Mouse (Mus musculus) heart, embryonic 14.5 days (tissue): ENCODE measurements around the gene Zfp672. TPM values are rescaled to one million over a fixed set of nuclear protein-coding genes. Genes with fewer than 3 reads are reported as not detected.

Experiments
- ATAC-seq: fragments of 200-750 bp; cut with Nextera tagmentation; 2 replicates; pipeline ENCODE4 v1.8.0; 2017; ENCODE audit warnings: low read depth, moderate TSS enrichment; ENCODE audit not compliant: insufficient number of reproducible peaks, insufficient read depth, low FRiP score
- H3K27ac ChIP-seq, 2 experiments: fragments of 200-500 bp in 1 of 2; fragments of 300-500 bp in 1 of 2; sonication (generic) in 1 of 2; replicated peaks in 1 of 2; 2 replicates each; pipeline ENCODE4 v1.5.1; 2012 to 2014; ENCODE audit warnings: low read depth in 2 of 2, low read length in 2 of 2, control low read depth in 1 of 2, mild to moderate bottlenecking in 1 of 2, mixed read lengths in 1 of 2; ENCODE audit not compliant: control insufficient read depth in 1 of 2, insufficient read depth in 1 of 2
- H3K27me3 ChIP-seq: fragments of 300-500 bp; sonication (generic); 2 replicates; pipeline ENCODE4 v1.6.1; 2014; ENCODE audit warnings: mild to moderate bottlenecking, low read length, control low read depth; ENCODE audit not compliant: control insufficient read depth, insufficient read depth
- H3K36me3 ChIP-seq: fragments of 300-500 bp; sonication (generic); 2 replicates; pipeline ENCODE4 v1.6.1; 2014; ENCODE audit warnings: mild to moderate bottlenecking, control low read depth, low read length, mixed read lengths; ENCODE audit not compliant: control insufficient read depth, insufficient read depth
- H3K4me1 ChIP-seq, 2 experiments: fragments of 200-500 bp in 1 of 2; fragments of 300-500 bp in 1 of 2; sonication (generic) in 1 of 2; 2 replicates each; pipeline ENCODE4 v1.6.1; 2012 to 2014; ENCODE audit warnings: low read length in 2 of 2, control low read depth in 1 of 2, mixed read lengths in 1 of 2; ENCODE audit not compliant: control insufficient read depth in 2 of 2, insufficient read depth in 2 of 2
- H3K4me2 ChIP-seq: fragments of 300-500 bp; sonication (generic); 2 replicates; pipeline ENCODE4 v1.6.1; 2014; ENCODE audit warnings: mild to moderate bottlenecking, low read length
- H3K4me3 ChIP-seq, 2 experiments: fragments of 200-500 bp in 1 of 2; fragments of 300-500 bp in 1 of 2; sonication (generic) in 1 of 2; 2 replicates each; pipeline ENCODE4 v1.5.1; 2012 to 2014; ENCODE audit warnings: low read length in 2 of 2, mild to moderate bottlenecking in 2 of 2, control low read depth in 1 of 2, low read depth in 1 of 2, moderate library complexity in 1 of 2; ENCODE audit not compliant: control insufficient read depth in 1 of 2, insufficient read depth in 1 of 2
- H3K9ac ChIP-seq: fragments of 300-500 bp; sonication (generic); 2 replicates; pipeline ENCODE4 v1.6.1; 2014; ENCODE audit warnings: mild to moderate bottlenecking, low read length
- H3K9me3 ChIP-seq: fragments of 300-500 bp; sonication (generic); 2 replicates; pipeline ENCODE4 v1.6.1; 2016; ENCODE audit warnings: low read length, control low read depth; ENCODE audit not compliant: control insufficient read depth
- WGBS: fragments of 180-500 bp; shearing (Covaris S2); extraction: QIAGEN DNeasy Blood & Tissue Kit; methylation state at CpG from one replicate; pipeline ENCODE4 v1.1.7; 2014; 5-methylcytosine and 5-hydroxymethylcytosine counted together
- polyA plus RNA-seq: library from polyadenylated mRNA; unstranded; fragments of >200 nt; fragmentation: Nextera tagmentation; extraction: Ambion mirVana; gene quantifications from 2 replicates; pipeline ENCODE4 v1.2.1, GENCODE M21; 2014

The Zfp672 gene
- polyA plus RNA-seq, 1 experiment from 2014 or later: 33.9 TPM

DNA sequence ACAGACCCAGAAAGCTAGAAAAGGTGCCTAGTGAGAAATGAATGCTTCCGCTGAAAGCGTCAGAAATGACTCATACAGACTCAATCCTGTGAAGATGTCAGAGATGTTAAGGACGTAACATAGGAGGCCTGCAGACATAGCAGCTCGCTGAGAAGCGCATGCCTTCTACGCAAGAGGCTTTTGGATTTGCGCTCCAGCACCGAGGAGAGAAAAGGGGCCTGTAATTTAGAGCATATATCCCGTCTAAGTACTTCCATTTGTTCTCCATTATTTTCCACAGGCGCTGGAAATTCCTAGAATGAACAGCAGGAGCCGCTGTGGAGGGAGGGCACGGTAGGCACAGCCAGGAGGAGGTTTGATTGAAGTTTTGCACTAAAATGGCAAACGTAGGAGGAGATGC, 29.1 kb downstream of the Zfp672 start:
- Histone ChIP-seq H3K27me3 (no peaks in the 10 kb centered on the region), H3K4me3 (peak overlapping the region; percentile 17 to 53; a peak in 3 of 4 replicates), H3K36me3 (no peaks in the 10 kb centered on the region), H3K9me3 (no peaks in the 10 kb centered on the region), H3K4me2 (peak overlapping the region; percentile 67), H3K9ac (no peak overlapping the region), H3K27ac (no peak overlapping the region), H3K4me1 (peaks cover 2 to 5% of the 10 kb centered on the region in 2 experiments; a peak in 3 of 4 replicates)
- 15% methylated on average over 13 of the region's 13 CpGs for WGBS
- no peak for ATAC-seq

DNA sequence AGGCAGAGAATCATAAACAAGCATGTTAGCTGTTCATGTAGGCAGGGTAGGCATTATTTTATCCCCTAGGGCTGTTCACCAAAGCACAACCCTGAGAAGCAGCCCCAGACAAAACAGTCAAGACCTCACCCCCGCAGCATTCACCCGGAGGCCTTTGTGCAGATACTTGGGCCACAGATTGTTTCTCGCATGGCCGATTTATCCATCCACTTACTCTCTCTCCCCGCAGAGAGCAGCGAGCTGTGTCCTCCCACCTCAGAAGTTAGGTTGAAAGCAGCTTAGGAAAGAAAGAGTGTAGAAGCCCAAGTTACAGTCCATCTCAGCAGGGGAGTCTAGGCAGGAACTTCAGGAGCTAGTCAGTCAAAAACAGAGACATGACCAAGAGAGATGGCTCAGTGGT, 32.7 kb downstream of the Zfp672 start:
- 81% methylated on average over 6 of the region's 6 CpGs for WGBS
- Histone ChIP-seq H3K4me2 (no peak overlapping the region), H3K4me1 (peaks cover 0 to 2% of the 10 kb centered on the region in 2 experiments; a peak in 1 of 4 replicates), H3K9ac (no peak overlapping the region), H3K36me3 (no peaks in the 10 kb centered on the region), H3K4me3 (no peak overlapping the region), H3K27me3 (no peaks in the 10 kb centered on the region), H3K9me3 (no peaks in the 10 kb centered on the region), H3K27ac (no peak overlapping the region)
- no peak for ATAC-seq

DNA sequence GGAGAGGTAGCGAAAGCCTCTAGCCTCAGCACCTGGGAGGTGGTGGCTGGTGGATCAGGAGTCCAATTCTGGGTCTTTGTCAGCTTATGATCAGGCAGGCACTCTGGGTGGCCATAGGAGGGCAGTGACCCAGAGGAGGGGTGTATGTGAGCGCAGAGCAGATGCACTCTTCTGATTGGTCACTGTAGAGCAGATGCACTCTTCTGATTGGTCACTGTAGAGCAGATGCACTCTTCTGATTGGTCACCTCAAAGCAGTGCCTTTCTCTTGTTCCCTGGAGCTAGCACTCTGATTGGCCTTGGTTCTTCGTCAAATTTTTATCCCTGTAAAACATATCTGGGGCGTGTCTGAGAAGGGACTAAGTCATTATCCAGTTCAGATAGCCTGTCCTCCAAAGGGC, 37.3 kb downstream of the Zfp672 start:
- H3K9me3 ChIP-seq: no peaks in the 10 kb centered on the region
- no peaks in the 10 kb centered on the region for H3K36me3 ChIP-seq
- 49% methylated on average over 4 of the region's 4 CpGs for WGBS
- H3K4me3 ChIP-seq: no peak overlapping the region
- no peaks in the 10 kb centered on the region for H3K4me1 ChIP-seq
- ATAC-seq: peak; percentile 35; the same call in 1 of the 2 replicates
- H3K27me3 ChIP-seq: no peaks in the 10 kb centered on the region
- H3K9ac ChIP-seq: no peak overlapping the region
- H3K27ac ChIP-seq: no peak overlapping the region
- no peak overlapping the region for H3K4me2 ChIP-seq

DNA sequence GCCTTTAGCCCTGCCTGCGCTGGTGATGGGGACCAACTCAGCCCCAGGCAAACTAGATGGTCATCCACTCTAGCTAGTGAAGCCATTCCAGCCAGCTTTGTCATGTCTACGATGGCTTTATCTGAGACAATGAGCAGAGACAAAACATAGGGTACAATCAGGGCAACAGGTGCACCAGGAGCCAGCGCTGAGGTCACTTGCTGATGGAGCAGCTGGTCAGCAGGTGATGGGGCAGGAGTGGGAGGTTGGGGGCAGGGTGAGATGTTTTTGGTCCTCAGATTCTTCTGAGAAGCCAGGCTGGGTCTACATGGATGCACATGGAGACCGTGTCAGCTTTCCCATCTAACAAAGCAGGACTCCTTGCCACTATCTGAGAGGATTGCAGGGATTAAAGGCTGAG, 39.3 kb downstream of the Zfp672 start:
- no peaks in the 10 kb centered on the region for H3K9me3 ChIP-seq
- no peaks in the 10 kb centered on the region for H3K27me3 ChIP-seq
- H3K27ac ChIP-seq: no peak overlapping the region
- no peak overlapping the region for H3K4me3 ChIP-seq
- no peak overlapping the region for H3K4me2 ChIP-seq
- 80% methylated on average over 4 of the region's 4 CpGs for WGBS
- H3K36me3 ChIP-seq: no peaks in the 10 kb centered on the region
- no peak for ATAC-seq
- no peak overlapping the region for H3K9ac ChIP-seq
- H3K4me1 ChIP-seq: no peaks in the 10 kb centered on the region

DNA sequence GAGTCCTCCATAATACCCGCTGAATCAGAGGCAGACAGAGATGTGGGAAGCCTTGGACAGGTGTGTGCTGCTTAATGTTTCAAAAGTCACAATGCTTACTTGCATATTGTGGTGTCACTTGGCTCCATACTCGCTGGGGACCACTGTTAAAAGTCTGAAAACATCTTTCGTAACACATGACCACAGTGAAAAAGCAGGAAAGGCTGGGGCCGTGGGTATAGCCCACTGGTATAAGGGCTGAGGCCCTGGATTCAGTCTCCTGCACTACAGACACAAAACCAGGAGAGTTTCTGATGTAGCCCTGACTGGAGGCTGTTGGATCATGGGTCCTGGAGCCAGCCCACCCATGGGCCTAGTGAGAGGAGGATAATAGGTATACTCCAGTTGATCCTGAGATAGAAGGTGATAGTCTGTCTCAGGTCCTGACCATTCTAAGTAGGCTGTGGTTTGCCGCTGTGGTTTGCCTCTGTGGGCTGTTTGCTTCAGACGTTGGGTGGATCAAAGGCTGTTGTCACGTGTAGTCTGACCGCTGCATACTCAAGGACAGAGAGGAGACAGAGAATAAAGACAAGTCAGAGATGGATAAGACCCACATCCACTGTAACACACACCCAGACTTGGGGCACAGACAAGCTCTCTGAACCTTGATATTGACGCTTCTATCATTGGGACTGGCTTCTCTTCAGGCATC, 40.0 kb downstream of the Zfp672 start:
- Histone ChIP-seq H3K4me1 (no peaks in the 10 kb centered on the region), H3K9me3 (no peaks in the 10 kb centered on the region), H3K36me3 (no peaks in the 10 kb centered on the region), H3K4me2 (no peak overlapping the region), H3K27ac (no peak overlapping the region), H3K27me3 (no peaks in the 10 kb centered on the region), H3K4me3 (no peak overlapping the region), H3K9ac (no peak overlapping the region)
- 69% methylated on average over 9 of the region's 9 CpGs for WGBS
- no peak for ATAC-seq

DNA sequence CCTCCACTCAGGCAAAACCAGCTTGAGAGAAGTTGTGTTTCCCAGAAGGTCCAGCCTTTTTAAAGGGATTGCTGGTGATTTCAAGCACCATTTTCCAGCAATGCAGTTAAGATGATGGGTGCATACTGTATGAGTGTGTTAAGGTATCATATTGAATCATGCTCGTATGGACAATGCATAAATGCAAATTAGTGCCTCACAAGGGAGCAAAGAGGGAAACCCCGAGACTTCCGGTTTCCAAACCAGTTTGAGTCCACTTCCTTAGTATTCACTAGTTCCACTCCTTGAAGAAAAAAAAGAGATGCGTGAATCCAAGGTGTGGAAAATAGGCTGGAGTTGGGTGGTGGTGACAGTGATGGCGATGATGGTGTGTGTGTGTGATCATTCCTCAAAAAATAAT, 47.6 kb downstream of the Zfp672 start:
- no peaks in the 10 kb centered on the region for H3K4me1 ChIP-seq
- H3K9me3 ChIP-seq: no peaks in the 10 kb centered on the region
- H3K4me3 ChIP-seq: no peak overlapping the region
- H3K9ac ChIP-seq: no peak overlapping the region
- H3K4me2 ChIP-seq: no peak overlapping the region
- no peak overlapping the region for H3K27ac ChIP-seq
- H3K27me3 ChIP-seq: no peaks in the 10 kb centered on the region
- no peaks in the 10 kb centered on the region for H3K36me3 ChIP-seq
- 75% methylated on average over 5 of the region's 5 CpGs for WGBS
- no peak for ATAC-seq

DNA sequence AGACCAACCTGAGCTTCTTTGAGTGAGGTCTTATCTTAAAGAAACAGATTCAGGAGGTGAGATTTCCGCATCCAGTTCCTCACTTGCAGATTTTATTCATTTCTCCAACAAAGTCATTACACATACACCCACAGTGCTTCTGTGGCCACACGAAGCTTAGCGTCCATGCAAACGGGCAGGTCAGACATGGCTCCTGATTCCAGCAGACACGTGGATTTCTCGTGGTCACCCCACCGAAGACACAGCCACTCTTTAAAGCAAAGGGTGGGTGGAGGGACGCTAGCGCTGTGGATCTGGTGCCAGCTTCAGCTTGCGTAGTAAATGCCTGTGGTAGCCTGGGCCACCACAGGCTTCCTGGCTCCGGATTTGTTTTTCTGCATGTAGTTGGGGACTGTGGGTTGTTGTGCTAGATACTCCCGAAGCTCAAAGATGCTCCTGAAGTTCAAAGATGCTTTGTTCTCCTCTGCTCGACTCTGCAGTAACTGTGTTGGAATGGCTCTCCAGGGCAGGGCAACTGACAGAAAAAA, 48.1 kb downstream of the Zfp672 start:
- ATAC-seq: no peak
- WGBS: 78% methylated on average over 13 of the region's 13 CpGs
- H3K27me3 ChIP-seq: no peaks in the 10 kb centered on the region
- H3K27ac ChIP-seq: no peak overlapping the region
- no peak overlapping the region for H3K9ac ChIP-seq
- H3K9me3 ChIP-seq: no peaks in the 10 kb centered on the region
- H3K4me2 ChIP-seq: no peak overlapping the region
- H3K36me3 ChIP-seq: no peaks in the 10 kb centered on the region
- no peak overlapping the region for H3K4me3 ChIP-seq
- H3K4me1 ChIP-seq: no peaks in the 10 kb centered on the region

DNA sequence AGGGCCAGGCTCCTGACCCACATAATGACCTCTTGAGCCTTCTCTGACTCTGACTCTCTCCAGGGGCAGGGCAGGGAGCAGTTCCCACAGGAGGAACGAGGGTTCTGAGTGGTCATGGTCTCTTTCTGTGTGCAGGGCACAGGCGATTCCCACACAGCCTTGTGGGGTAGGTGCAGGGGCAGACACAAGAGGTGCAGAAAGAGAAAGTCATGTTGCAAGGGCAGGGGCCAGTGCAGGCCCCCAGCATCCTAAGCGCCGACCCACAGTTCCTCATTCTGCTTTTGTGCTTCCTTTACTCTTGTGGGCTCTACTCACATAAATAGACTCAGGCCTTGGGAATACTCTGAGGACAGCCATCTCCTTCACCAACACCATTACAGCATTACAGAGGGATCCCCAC, 54.4 kb downstream of the Zfp672 start:
- Histone ChIP-seq H3K9ac (no peak overlapping the region), H3K27me3 (no peaks in the 10 kb centered on the region), H3K4me1 (no peaks in the 10 kb centered on the region), H3K4me2 (no peak overlapping the region), H3K9me3 (no peaks in the 10 kb centered on the region), H3K27ac (no peak overlapping the region), H3K36me3 (no peaks in the 10 kb centered on the region), H3K4me3 (no peak overlapping the region)
- no peak for ATAC-seq
- WGBS: 71% methylated on average over 4 of the region's 4 CpGs
